Mouse (Mus musculus) kidney, postnatal 14 days (tissue): ENCODE measurements around the gene Tmem141.

Experiments
- DNase-seq: peaks from one replicate; pipeline ENCODE4 v3.0.0; 2022; ENCODE audit warnings: mixed read lengths

Gene Tmem141

GRCm38 (mm10) chr2:25576965-25577891 lies 44.6 kb downstream of the Tmem141 start:
- DNase-seq = no peak

GRCm38 (mm10) chr2:25576028-25576850 lies 45.6 kb downstream of the Tmem141 start:
- DNase-seq = no peak

DNA sequence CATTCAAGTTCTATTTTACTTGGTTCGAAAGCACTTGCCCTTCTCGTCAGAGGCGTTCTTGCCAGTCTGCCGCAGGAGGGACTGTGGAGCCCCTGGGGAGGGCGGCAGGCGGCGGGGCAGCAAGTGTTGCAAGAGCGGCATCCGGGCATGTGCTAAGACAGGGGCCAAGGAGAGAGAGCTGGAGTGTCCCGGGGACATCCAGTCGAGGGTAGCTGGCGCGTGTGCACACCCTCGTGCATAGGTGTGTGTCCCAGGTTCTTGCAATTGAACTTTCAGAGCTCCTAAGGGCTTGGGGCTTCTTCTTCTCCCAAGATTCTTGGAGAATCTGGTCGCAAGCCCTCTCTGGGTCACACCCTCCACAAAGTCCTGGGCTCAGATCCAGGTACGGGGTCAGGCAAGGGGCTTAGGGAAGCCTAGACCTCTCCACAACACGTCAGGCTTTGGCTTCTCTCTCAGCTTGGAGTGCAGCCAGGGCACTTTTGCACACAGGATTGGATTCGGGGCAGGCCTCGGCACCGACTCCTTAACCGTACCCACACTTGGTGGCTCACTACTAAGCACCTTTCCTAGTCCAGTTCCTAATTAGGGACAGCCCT lies 46.3 kb downstream of the Tmem141 start:
- peak; percentile 43 for DNase-seq

- peak; percentile 98 for DNase-seq
These were observed 47.0 kb downstream of the Tmem141 start, which contains the start of the genes Mamdc4 and Phpt1 for GRCm38 (mm10) chr2:25574579-25575431. Gene Mamdc4 (minus strand): TSS chr2:25574845. Gene Phpt1 (minus strand): TSS chr2:25575224.

- DNase-seq = no peak
These were observed 47.7 kb downstream of the Tmem141 start for GRCm38 (mm10) chr2:25574136-25574535.

DNA sequence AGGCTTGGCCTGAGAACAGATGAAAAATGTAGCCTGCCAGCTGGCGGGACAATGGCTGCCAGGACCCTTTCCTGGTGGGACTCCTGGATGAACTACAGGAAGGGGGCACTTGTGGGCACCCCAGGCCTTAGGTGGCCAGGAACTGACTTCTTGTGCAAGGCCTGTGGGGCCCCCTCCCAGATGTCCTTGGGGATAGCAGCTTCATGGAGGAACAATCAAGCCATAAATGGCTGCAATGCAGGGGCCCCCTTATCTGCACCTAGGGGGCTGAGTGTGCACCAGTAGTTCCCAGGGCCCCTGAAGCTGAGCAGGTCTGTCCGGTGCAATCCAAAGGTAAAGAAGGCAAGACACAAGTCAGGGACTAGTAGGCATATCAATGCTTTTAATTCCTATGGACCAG lies 48.7 kb downstream of the Tmem141 start:
- no peak for DNase-seq

DNA sequence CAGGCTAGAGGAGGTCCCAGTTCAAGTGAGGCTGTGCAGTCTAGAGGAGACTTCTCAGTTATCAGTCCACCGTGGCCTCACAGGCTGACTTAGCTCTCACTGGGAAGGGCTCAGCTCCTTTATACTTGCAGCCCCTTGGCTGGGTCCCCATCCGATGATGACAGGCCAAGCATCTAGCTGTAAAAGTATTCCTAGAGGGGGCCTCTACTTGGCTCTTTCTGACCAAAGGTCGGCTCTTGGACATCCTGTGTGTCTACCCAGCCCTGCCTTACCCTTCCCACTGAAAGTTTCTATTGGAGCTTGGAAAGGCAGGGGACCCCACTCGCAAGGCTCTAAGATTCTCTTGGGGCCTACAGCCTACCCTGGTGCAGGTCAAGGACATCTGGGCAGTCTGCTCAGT lies 50.6 kb downstream of the Tmem141 start:
- no peak for DNase-seq
